Mouse (Mus musculus) stomach, embryonic 14.5 days (tissue): ENCODE results near the gene Scrt2. TPM values are rescaled to one million over a fixed set of nuclear protein-coding genes. Genes with fewer than 3 reads are reported as not detected.

Experiments used
- ATAC-seq: fragments of 200-750 bp; cut with Nextera tagmentation; 2 replicates; pipeline ENCODE4 v1.8.0; 2017; ENCODE audit warnings: low read depth, moderate TSS enrichment; ENCODE audit not compliant: insufficient number of reproducible peaks, insufficient read depth, low FRiP score
- H3K27ac ChIP-seq: fragments of 300-500 bp; sonication (generic); 2 replicates; pipeline ENCODE4 v1.5.1; 2014; ENCODE audit warnings: mild to moderate bottlenecking, low read length, moderate library complexity, mixed read lengths
- H3K27me3 ChIP-seq: fragments of 300-500 bp; sonication (generic); 2 replicates; pipeline ENCODE4 v1.6.1; 2014; ENCODE audit warnings: low read length, control low read depth, mixed read lengths; ENCODE audit not compliant: control insufficient read depth, insufficient read depth
- H3K36me3 ChIP-seq: fragments of 300-500 bp; sonication (generic); 2 replicates; pipeline ENCODE4 v1.6.1; 2014; ENCODE audit warnings: mild to moderate bottlenecking, control low read depth, low read length, moderate library complexity, mixed read lengths; ENCODE audit not compliant: control insufficient read depth, insufficient read depth
- H3K4me1 ChIP-seq: fragments of 300-500 bp; sonication (generic); 2 replicates; pipeline ENCODE4 v1.6.1; 2014; ENCODE audit warnings: low read length, control low read depth, mixed read lengths; ENCODE audit not compliant: control insufficient read depth, insufficient read depth
- H3K4me2 ChIP-seq: fragments of 300-500 bp; sonication (generic); replicated peaks from 2 replicates; pipeline ENCODE4 v1.6.1; 2014; ENCODE audit warnings: low read depth, low read length, control low read depth
- H3K4me3 ChIP-seq: fragments of 300-500 bp; sonication (generic); 2 replicates; pipeline ENCODE4 v1.5.1; 2014; ENCODE audit warnings: low read depth, low read length, control low read depth
- H3K9ac ChIP-seq: fragments of 300-500 bp; sonication (generic); replicated peaks from 2 replicates; pipeline ENCODE4 v1.6.1; 2014; ENCODE audit warnings: low read depth, mild to moderate bottlenecking, control low read depth, low read length, moderate library complexity, mixed read lengths
- H3K9me3 ChIP-seq: fragments of 300-500 bp; sonication (generic); 2 replicates; pipeline ENCODE4 v1.6.1; 2016; ENCODE audit warnings: low read depth, low read length, control low read depth; ENCODE audit not compliant: control insufficient read depth
- WGBS: fragments of 180-500 bp; shearing (Covaris S2); extraction: QIAGEN DNeasy Blood & Tissue Kit; methylation state at CpG from one replicate; pipeline ENCODE4 v1.1.7; 2014; 5-methylcytosine and 5-hydroxymethylcytosine counted together
- polyA plus RNA-seq: library from polyadenylated mRNA; unstranded; fragments of >200 nt; fragmentation: Nextera tagmentation; extraction: Ambion mirVana; gene quantifications from 2 replicates; pipeline ENCODE4 v1.2.1, GENCODE M21; 2014

Gene Scrt2
- polyA plus RNA-seq, 1 experiment from 2014 or later = 0.12 TPM

DNA sequence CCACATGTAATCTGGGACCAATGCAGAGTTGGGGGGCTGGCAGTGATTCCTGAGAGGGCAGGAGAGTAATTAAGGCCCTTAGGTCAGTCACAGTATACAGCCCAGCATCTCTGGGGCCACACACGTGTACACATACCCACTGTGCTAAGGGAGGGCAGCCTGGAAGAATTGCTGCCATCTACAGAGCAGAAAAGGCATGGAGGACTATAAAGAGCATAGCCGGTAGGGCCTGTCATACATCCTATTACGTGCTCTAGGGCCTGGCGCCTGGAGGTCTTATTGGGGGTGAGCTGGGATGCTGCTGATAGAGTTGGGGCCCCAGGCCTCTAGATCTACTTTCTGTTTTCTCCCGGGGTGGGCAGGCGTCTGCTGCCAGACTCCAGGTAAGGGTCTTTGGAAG lies 5.1 kb downstream of the Scrt2 start:
- H3K27me3 ChIP-seq = peaks cover 22% of the 10 kb centered on the region; the same call in 1 of the 2 replicates

DNA sequence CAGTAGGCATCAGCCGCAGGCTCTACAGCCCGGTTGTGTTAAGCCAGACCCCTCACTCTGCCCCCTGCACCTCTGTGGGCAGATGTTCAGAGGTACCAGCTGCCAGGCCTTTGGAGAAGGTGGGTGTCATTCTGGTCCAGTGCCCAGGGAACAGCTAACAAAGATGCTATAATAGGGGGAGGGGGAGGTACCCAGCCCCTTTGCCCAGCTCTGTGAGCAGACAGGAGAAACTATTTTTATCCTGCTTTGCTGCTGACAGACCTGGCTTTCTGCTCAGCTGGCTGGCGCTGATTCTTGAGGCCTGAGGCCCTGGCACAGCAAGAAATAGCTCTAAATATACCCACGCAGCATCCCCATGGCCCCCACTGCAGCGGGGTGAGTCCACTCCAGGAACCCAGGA lies 5.8 kb downstream of the Scrt2 start:
- Histone ChIP-seq H3K36me3 (no peaks in the 10 kb centered on the region), H3K4me3 (no peak overlapping the region), H3K27ac (no peak overlapping the region), H3K27me3 (peaks cover 19% of the 10 kb centered on the region; the same call in 1 of the 2 replicates), H3K9ac (no peak overlapping the region), H3K4me1 (0 out of 2 replicates have a peak, but pooled peaks cover under 1% of the 10 kb centered on the region), H3K4me2 (no peak overlapping the region), H3K9me3 (no peaks in the 10 kb centered on the region)
- ATAC-seq = no peak
- WGBS = 82% methylated on average over 5 of the region's 5 CpGs

More for the DNA sequence above, 5.1 kb downstream of the Scrt2 start:
- Histone ChIP-seq H3K4me3 (no peak overlapping the region), H3K27ac (no peak overlapping the region), H3K36me3 (no peaks in the 10 kb centered on the region), H3K4me2 (no peak overlapping the region), H3K9ac (no peak overlapping the region), H3K9me3 (no peaks in the 10 kb centered on the region), H3K4me1 (0 out of 2 replicates have a peak, but pooled peaks cover 4% of the 10 kb centered on the region)
- 62% methylated on average over 6 of the region's 6 CpGs for WGBS
- ATAC-seq = no peak

DNA sequence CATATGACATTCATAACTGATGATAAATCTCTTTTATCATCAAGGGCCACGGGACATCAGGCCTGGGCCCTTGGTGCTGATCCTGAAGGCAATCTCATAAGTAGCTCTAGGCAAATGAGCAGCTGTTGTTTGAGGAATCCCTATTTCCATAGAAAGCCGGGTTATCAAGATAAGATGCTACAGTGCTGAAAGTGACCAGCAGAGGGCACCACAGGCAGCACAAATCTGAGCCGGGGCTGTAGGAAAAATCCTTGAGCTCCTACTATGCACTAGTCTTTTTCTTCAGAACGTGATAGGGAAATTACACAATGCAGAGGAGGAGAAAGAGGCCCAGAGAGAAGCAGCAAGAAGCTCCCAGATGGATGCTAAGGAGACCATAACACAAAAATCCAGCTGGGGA lies 7.7 kb downstream of the Scrt2 start:
- Histone ChIP-seq H3K27me3 (peaks cover 18% of the 10 kb centered on the region), H3K9me3 (no peaks in the 10 kb centered on the region), H3K4me1 (peaks cover 7% of the 10 kb centered on the region; the same call in 1 of the 2 replicates), H3K4me3 (no peak overlapping the region), H3K36me3 (no peaks in the 10 kb centered on the region), H3K9ac (no peak overlapping the region), H3K4me2 (no peak overlapping the region), H3K27ac (no peak overlapping the region)
- WGBS = 10% methylated on average over 4 of the region's 4 CpGs
- ATAC-seq = no peak

DNA sequence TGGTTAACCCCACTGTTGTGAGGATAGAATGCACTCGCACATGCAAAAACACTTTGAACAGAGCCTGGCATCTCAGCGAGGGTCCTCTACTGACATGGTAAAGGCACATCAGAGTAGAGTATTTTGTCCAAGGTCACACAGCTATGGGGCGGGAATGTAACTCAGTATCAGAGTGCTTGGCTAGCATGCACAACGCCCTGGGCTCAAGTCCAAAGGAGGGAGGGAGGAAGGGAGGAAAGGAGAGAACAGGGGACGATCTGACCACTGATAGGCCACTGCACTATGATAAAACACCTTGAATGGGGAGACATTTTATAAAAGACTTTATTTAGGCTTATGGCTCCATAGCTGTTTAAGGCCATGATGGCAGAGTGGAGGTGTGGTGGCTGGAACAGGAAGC lies 8.3 kb downstream of the Scrt2 start:
- H3K27me3 ChIP-seq = peaks cover 23% of the 10 kb centered on the region
- no peaks in the 10 kb centered on the region for H3K36me3 ChIP-seq
- no peak for ATAC-seq
- H3K27ac ChIP-seq = no peak overlapping the region
- 73% methylated on average over 5 of the region's 5 CpGs for WGBS
- H3K9me3 ChIP-seq = no peaks in the 10 kb centered on the region
- H3K9ac ChIP-seq = no peak overlapping the region
- H3K4me3 ChIP-seq = no peak overlapping the region
- no peak overlapping the region for H3K4me2 ChIP-seq
- H3K4me1 ChIP-seq = peaks cover 7% of the 10 kb centered on the region; the same call in 1 of the 2 replicates

DNA sequence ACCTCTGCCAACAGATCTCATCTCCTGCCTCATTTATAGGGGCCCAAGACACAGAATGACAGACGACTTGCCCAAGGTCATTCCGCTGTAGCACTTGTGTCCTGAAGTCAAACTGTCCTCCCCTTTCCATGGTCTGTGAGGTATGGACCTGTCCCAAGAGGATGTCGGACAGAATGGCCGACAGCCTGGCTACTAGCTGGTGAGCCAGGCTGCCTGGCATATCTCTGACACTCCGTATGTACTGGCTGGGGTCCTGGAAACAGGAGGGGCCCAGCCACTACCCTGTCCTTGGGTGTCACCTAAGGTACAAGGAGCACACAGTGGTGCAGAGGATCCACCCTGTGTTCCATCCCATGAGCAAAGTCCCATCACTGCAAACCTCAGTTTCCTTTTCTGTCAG lies 9.2 kb downstream of the Scrt2 start:
- no peaks in the 10 kb centered on the region for H3K9me3 ChIP-seq
- H3K4me1 ChIP-seq = peaks cover 14% of the 10 kb centered on the region; the same call in 1 of the 2 replicates
- H3K4me3 ChIP-seq = no peak overlapping the region
- WGBS = 79% methylated on average over 5 of the region's 5 CpGs
- ATAC-seq = no peak
- no peak overlapping the region for H3K9ac ChIP-seq
- no peak overlapping the region for H3K27ac ChIP-seq
- H3K36me3 ChIP-seq = no peaks in the 10 kb centered on the region
- H3K27me3 ChIP-seq = peaks cover 31% of the 10 kb centered on the region
- no peak overlapping the region for H3K4me2 ChIP-seq

DNA sequence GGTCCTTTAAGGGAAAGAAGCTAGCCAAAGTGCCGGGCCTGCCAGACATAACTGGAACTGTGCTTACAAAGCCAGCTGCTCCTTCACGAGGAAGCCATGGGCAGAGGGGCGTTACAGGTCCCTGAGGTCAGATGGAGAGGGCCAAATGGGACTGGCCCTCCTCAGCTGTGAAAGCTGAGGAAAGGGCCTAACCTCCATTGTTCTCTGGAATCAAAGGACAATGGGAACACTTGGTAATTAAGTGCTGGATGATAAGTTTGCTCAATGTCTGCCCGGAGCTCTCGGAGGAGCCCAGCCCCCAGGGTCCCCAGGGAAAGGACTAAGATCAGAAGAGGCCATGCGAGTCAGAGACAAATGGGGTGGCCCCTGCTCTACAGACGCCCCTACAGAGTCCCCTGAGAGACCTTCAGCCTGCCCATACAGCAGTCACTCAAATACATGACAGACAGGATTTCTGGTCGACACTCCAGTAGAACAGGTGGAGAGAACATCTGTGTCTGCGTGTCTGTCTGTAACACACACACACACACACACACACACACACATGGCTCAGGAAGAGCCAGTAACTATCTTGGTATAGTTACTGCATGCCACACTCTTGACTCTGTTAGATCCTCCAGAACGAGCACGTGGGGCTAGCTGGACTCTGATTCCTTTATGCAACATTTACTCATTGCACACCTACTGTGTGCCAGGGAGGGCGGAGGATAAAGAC lies 10.2 kb downstream of the Scrt2 start:
- no peak overlapping the region for H3K9ac ChIP-seq
- H3K4me3 ChIP-seq = no peak overlapping the region
- no peaks in the 10 kb centered on the region for H3K36me3 ChIP-seq
- no peaks in the 10 kb centered on the region for H3K9me3 ChIP-seq
- WGBS = 32% methylated on average over 12 of the region's 12 CpGs
- no peak overlapping the region for H3K4me2 ChIP-seq
- ATAC-seq = no peak
- no peak overlapping the region for H3K27ac ChIP-seq
- H3K4me1 ChIP-seq = peaks cover 14% of the 10 kb centered on the region; the same call in 1 of the 2 replicates
- H3K27me3 ChIP-seq = peaks cover 31% of the 10 kb centered on the region

DNA sequence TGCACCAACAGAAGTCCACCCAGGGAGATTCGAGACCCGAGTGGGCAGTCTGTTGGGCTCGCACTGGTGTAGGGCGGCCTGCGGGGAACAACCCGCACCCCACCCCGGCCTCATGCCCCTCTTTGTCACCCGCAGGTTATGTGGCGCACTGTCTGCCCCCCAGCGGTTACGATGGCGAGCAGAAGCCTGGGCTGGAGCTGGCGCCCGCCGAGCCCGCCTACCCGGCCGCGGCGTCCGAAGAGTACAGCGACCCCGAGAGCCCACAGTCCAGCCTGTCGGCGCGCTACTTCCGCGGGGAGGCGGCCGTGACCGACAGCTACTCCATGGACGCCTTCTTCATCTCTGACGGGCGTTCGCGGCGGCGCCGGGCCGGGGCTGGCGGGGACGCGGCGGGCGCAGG lies 11.6 kb downstream of the Scrt2 start:
- WGBS = 6% methylated on average over 37 of the region's 45 CpGs
- Histone ChIP-seq H3K27me3 (peaks cover 31% of the 10 kb centered on the region), H3K9me3 (no peaks in the 10 kb centered on the region), H3K9ac (no peak overlapping the region), H3K4me1 (peaks cover 14% of the 10 kb centered on the region; the same call in 1 of the 2 replicates), H3K4me2 (peak overlapping the region; percentile 56), H3K27ac (no peak overlapping the region), H3K36me3 (no peaks in the 10 kb centered on the region), H3K4me3 (peak overlapping the region; percentile 35)
- no peak for ATAC-seq

DNA sequence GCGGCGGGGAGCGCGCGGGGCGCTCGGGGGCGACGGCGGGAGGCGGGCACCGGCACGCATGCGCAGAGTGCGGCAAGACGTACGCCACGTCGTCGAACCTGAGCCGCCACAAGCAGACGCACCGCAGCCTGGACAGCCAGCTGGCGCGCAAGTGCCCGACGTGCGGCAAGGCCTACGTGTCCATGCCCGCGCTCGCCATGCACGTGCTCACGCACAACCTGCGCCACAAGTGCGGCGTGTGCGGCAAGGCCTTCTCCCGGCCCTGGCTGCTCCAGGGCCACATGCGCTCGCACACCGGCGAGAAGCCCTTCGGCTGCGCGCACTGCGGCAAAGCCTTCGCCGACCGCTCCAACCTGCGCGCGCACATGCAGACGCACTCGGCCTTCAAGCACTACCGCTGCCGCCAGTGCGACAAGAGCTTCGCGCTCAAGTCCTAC lies 12.0 kb downstream of the Scrt2 start:
- Histone ChIP-seq H3K27me3 (peaks cover 31% of the 10 kb centered on the region), H3K27ac (no peak overlapping the region), H3K4me1 (peaks cover 14% of the 10 kb centered on the region; the same call in 1 of the 2 replicates), H3K9me3 (no peaks in the 10 kb centered on the region), H3K9ac (no peak overlapping the region), H3K4me2 (peak overlapping the region; percentile 56), H3K36me3 (no peaks in the 10 kb centered on the region), H3K4me3 (peak overlapping the region; percentile 35)
- ATAC-seq = no peak
- 4% methylated on average over 47 of the region's 60 CpGs for WGBS
